ENCODE assay signal across 8 mouse cellular contexts in genomic region chr10:128410560-128410845, GRCm38 (mm10). TPM values are rescaled to one million over a fixed set of nuclear protein-coding genes. Genes with fewer than 3 reads are reported as not detected.
DNase-seq lines count a peak whose midpoint lies in the region; ATAC-seq and TF ChIP-seq lines count a peak whose summit lies in the region.

No protein-coding gene starts in this region.

- H3K36me3 ChIP-seq in thymus, adult 2 months (ENCODE audit: control insufficient read depth, insufficient read depth, low read length) = no peaks in the 10 kb centered on the region
- peaks cover 14% of the 10 kb centered on the region for H3K36me3 ChIP-seq in small intestine, adult 2 months (ENCODE audit: control insufficient read depth, insufficient read depth, low read length)

- H3K4me3 ChIP-seq in thymus, adult 2 months (ENCODE audit: control insufficient read depth, insufficient read depth, low read length) = peak overlapping the region; percentile 35
- H3K4me3 ChIP-seq in small intestine, adult 2 months (ENCODE audit: low read depth, low read length) = peak overlapping the region; percentile 32

- peaks cover 25% of the 10 kb centered on the region for H3K4me1 ChIP-seq in thymus, adult 2 months (replicated peaks; ENCODE audit: control insufficient read depth, insufficient read depth, low read length)
- peaks cover 22% of the 10 kb centered on the region; the same call in 1 of the 2 replicates for H3K4me1 ChIP-seq in small intestine, adult 2 months (ENCODE audit: control insufficient read depth, insufficient read depth, insufficient read length, low read length)

- H3K27me3 ChIP-seq in thymus, adult 2 months (ENCODE audit: control insufficient read depth, insufficient read depth, low read length) = no peaks in the 10 kb centered on the region
- no peaks in the 10 kb centered on the region for H3K27me3 ChIP-seq in small intestine, adult 2 months (ENCODE audit: control insufficient read depth, insufficient read depth, low read length)

- no peak for TF ChIP-seq POLR2A in thymus, adult 2 months (IDR thresholded peaks at IDR 0.05; ENCODE audit: control insufficient read depth, extremely low read depth, insufficient read depth, low read length, poor library complexity)
- TF ChIP-seq POLR2A in small intestine, adult 2 months (IDR thresholded peaks at IDR 0.05; ENCODE audit: low read depth, low read length) = no peak

- WGBS in thymus, adult 2 months = 11% methylated on average over 4 of the region's 4 CpGs
- WGBS in small intestine, adult 2 months = 7% methylated on average over 4 of the region's 4 CpGs

- TF ChIP-seq CTCF in thymus, adult 2 months (IDR thresholded peaks at IDR 0.05; ENCODE audit: borderline replicate concordance, control insufficient read depth, extremely low read depth, insufficient read depth, low read length, poor library complexity) = no peak
- TF ChIP-seq CTCF in small intestine, adult 2 months (IDR thresholded peaks at IDR 0.05; ENCODE audit: extremely low read depth, insufficient read length, insufficient replicate concordance, low read depth, low read length) = no peak

- no peak for ATAC-seq in CD4-positive, CD25-positive, alpha-beta regulatory T cell, adult 4 months

- intact Hi-C loops in gastrocnemius, postnatal 14 days (cut with DNase I; ENCODE audit: low total_unique reads) = no loop called here

- H3K27ac ChIP-seq in thymus, adult 2 months (ENCODE audit: control insufficient read depth, insufficient read depth, low read length) = peak overlapping the region; percentile 94
- peak overlapping the region; percentile 86 for H3K27ac ChIP-seq in small intestine, adult 2 months (ENCODE audit: insufficient read depth, low read depth, low read length)

- DNase-seq in CD4-positive, CD25-positive, alpha-beta regulatory T cell, adult 2 months (ENCODE audit: low read depth, low spot score) = peak; percentile 43
- DNase-seq in thymus, adult 2 months = peak; percentile 16
- no peak for DNase-seq in thymus, postnatal 10 days (ENCODE audit: low spot score in 2 of 2)
- DNase-seq in kidney, postnatal 14 days = peak; percentile 36
- no peak for DNase-seq in gastrocnemius, postnatal 14 days
- DNase-seq in right cerebral cortex, postnatal 10 days (ENCODE audit: low spot score in 2 of 2) = no peak

RNA-seq across cellular contexts. Expression of gene Nabp2, which starts 0.8 kb away (rescaled TPM):
- 10 to 100 TPM; 63.3 to 77.5 TPM for polyA plus RNA-seq in CD4-positive, CD25-positive, alpha-beta regulatory T cell, adult 4 months (2017; shearing (Covaris generic))
- polyA plus RNA-seq in thymus, adult 2 months (2012; rRNA removed) = 18.0 and 20.8 TPM in 2 replicates
- 21.6 and 37.8 TPM in 2 replicates for polyA plus RNA-seq in small intestine, adult 2 months (2012; rRNA removed)
- total RNA-seq in gastrocnemius, postnatal 14 days (2021) = 10 to 100 TPM; 48.2 to 51.8 TPM

RNA-seq across cellular contexts. Expression of gene Rnf41, which starts 1.0 kb away (rescaled TPM):
- 10 to 100 TPM; 28.7 to 51.8 TPM for polyA plus RNA-seq in CD4-positive, CD25-positive, alpha-beta regulatory T cell, adult 4 months (2017; shearing (Covaris generic))
- 37.8 and 40.4 TPM in 2 replicates for polyA plus RNA-seq in thymus, adult 2 months (2012; rRNA removed)
- 11.0 and 23.0 TPM in 2 replicates for polyA plus RNA-seq in small intestine, adult 2 months (2012; rRNA removed)
- total RNA-seq in gastrocnemius, postnatal 14 days (2021) = 10 to 100 TPM; 12.9 to 13.0 TPM

RNA-seq across cellular contexts. Expression of gene Slc39a5, which starts 9.5 kb away (rescaled TPM):
- not detected for polyA plus RNA-seq in CD4-positive, CD25-positive, alpha-beta regulatory T cell, adult 4 months (2017; shearing (Covaris generic))
- 0.53 and 0.65 TPM in 2 replicates for polyA plus RNA-seq in thymus, adult 2 months (2012; rRNA removed)
- 165 and 301 TPM in 2 replicates for polyA plus RNA-seq in small intestine, adult 2 months (2012; rRNA removed)
- not detected for total RNA-seq in gastrocnemius, postnatal 14 days (2021)

RNA-seq across cellular contexts. Expression of gene Ankrd52, which starts 33.6 kb away (rescaled TPM):
- polyA plus RNA-seq in CD4-positive, CD25-positive, alpha-beta regulatory T cell, adult 4 months (2017; shearing (Covaris generic)) = 1 to 10 TPM; 2.3 to 3.3 TPM
- polyA plus RNA-seq in thymus, adult 2 months (2012; rRNA removed) = 71.0 and 87.0 TPM in 2 replicates
- 15.3 and 22.1 TPM in 2 replicates for polyA plus RNA-seq in small intestine, adult 2 months (2012; rRNA removed)
- 10 to 100 TPM; 53.7 to 54.8 TPM for total RNA-seq in gastrocnemius, postnatal 14 days (2021)

RNA-seq across cellular contexts. Expression of gene Coq10a, which starts 41.7 kb away (rescaled TPM):
- polyA plus RNA-seq in CD4-positive, CD25-positive, alpha-beta regulatory T cell, adult 4 months (2017; shearing (Covaris generic)) = 10 to 100 TPM; 14.5 to 15.7 TPM
- 62.9 and 71.7 TPM in 2 replicates for polyA plus RNA-seq in thymus, adult 2 months (2012; rRNA removed)
- polyA plus RNA-seq in small intestine, adult 2 months (2012; rRNA removed) = 36.5 and 79.1 TPM in 2 replicates
- 100 to 1,000 TPM; 257 to 331 TPM for total RNA-seq in gastrocnemius, postnatal 14 days (2021)

Comparison
In these comparisons a context has a peak if more than half of its experiments do, and no peak if none do; other contexts are left out.
1. DNase-seq: peak in CD4-positive, CD25-positive, alpha-beta regulatory T cell, adult 2 months (single experiment), thymus, adult 2 months (single experiment) and kidney, postnatal 14 days (single experiment); none in thymus, postnatal 10 days (0 of 2), gastrocnemius, postnatal 14 days (single experiment) and right cerebral cortex, postnatal 10 days (0 of 2).
2. RNA of gene Slc39a5, which starts 9.5 kb away (polyA plus RNA-seq): 165 to 301 TPM in small intestine, adult 2 months; 0.53 to 0.65 TPM in thymus, adult 2 months and not detected in CD4-positive, CD25-positive, alpha-beta regulatory T cell, adult 4 months; every median in the first group is over 100 times any median in the second.